Mouse (Mus musculus): ENCODE data around the gene Klk1b8. TPM values are rescaled to one million over a fixed set of nuclear protein-coding genes. Genes with fewer than 3 reads are reported as not detected.

Gene Klk1b8
- 1.4 and 1.7 TPM in 2 replicates for polyA plus RNA-seq (2015; fragmentation: Nextera tagmentation; extraction: Ambion mirVana)

DNA sequence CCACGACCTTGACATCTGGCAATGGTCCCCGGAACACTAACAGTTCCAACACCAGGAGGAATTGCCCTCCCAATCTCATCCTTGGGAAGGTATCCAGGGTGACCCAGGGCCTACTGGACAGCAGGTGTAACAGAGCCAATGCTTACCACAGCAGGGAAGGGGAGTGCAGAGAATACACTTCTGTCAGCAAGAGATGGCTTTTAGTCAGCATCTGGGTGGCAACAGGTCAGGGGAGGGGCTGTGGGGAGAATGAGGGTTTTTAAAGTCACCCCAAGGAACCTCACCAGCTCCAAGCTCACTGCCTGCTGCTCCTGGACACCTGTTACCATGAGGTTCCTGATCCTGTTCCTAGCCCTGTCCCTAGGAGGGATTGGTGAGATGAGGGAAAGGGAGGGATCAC is at the start of gene Klk1b8:
Gene Klk1b8 (plus strand): TSS at position 301 of the 400 bp plus-strand sequence.
- 69% methylated on average over 2 of the region's 2 CpGs for WGBS
- H3K9me3 ChIP-seq: no peaks in the 10 kb centered on the region
- H3K4me3 ChIP-seq (replicated peaks): no peak within 1 kb of the TSS
- H3K27me3 ChIP-seq (replicated peaks): no peaks in the 10 kb centered on the region
- no peak within 1 kb of the TSS for H3K27ac ChIP-seq
- no peak within 1 kb of the TSS for H3K9ac ChIP-seq
- H3K4me2 ChIP-seq: no peak within 1 kb of the TSS
- ATAC-seq (ENCODE audit: insufficient read depth, low FRiP score, low read depth): no peak
- H3K36me3 ChIP-seq: no peaks in the 10 kb centered on the region
- H3K4me1 ChIP-seq: no peaks in the 10 kb centered on the region

DNA sequence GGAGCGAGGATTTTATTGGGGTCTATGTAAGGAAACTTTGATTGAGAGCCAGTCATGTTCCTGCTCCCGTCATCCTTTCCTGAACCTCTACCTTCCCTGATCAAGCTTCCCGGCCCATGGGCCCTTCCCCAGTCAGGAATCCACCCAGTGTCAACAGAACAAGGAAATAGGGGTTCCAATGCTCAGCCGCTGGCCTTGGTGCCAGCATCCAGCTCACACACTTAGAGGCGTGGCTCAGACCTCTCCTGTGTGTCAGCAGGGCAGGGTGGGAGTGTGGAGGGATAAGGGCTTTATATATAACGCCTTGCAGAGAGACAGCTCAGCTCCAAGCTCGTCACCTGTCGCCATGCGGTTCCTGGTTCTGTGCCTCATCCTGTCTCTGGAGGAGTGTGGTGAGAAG is 35.6 kb upstream of the Klk1b8 start:
- Histone ChIP-seq H3K27me3 (replicated peaks) (no peaks in the 10 kb centered on the region), H3K27ac (no peak overlapping the region), H3K9ac (no peak overlapping the region), H3K4me1 (no peaks in the 10 kb centered on the region), H3K4me3 (replicated peaks) (no peak overlapping the region), H3K4me2 (no peak overlapping the region), H3K36me3 (no peaks in the 10 kb centered on the region), H3K9me3 (no peaks in the 10 kb centered on the region)
- 57% methylated on average over 9 of the region's 9 CpGs for WGBS
- ATAC-seq (ENCODE audit: insufficient read depth, low FRiP score, low read depth): peak; percentile 84

DNA sequence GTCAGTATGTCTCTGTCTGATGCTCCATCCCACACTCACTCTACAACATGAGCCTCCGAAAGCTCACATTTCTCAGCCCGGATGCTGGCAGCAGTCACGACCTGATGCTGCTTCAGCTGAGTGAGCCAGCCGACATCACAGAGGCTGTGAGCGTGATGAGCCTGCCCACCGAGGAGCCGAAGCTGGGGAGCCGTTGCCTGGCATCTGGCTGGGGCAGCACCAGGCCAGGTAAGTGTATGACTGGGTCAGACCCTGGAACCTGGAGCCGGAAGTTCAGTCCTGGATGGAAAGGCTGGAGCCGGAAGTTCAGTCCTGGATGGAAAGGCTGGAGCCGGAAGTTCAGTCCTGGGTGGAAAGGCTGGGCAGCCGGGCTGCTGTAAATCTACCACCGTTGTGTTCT is 32.0 kb upstream of the Klk1b8 start:
- Histone ChIP-seq H3K9me3 (no peaks in the 10 kb centered on the region), H3K4me2 (no peak overlapping the region), H3K27me3 (replicated peaks) (no peaks in the 10 kb centered on the region), H3K9ac (no peak overlapping the region), H3K4me1 (no peaks in the 10 kb centered on the region), H3K36me3 (no peaks in the 10 kb centered on the region), H3K27ac (no peak overlapping the region), H3K4me3 (replicated peaks) (no peak overlapping the region)
- ATAC-seq (ENCODE audit: insufficient read depth, low FRiP score, low read depth): no peak
- 82% methylated on average over 13 of the region's 13 CpGs for WGBS

DNA sequence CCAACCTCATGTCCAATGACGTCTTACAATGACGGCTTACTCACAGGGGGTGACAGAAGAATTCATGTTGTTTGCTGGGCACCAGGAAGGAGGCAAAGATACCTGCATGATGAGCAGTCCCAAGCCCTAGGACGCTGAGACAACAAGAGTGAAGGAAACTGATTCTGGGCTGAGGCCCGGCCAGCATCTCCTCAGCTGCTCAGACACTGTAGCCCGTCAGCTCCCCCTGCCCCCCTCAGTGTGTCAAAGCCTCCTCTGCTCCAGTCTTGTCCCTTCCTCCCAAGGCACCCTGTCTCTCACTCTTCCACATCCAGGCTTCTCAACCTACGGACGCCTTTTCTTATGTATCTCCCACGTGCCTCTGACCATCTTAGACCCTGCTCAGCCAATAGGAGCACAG is 31.6 kb upstream of the Klk1b8 start:
- H3K4me2 ChIP-seq: no peak overlapping the region
- no peaks in the 10 kb centered on the region for H3K27me3 ChIP-seq (replicated peaks)
- H3K36me3 ChIP-seq: no peaks in the 10 kb centered on the region
- no peak overlapping the region for H3K4me3 ChIP-seq (replicated peaks)
- H3K9me3 ChIP-seq: no peaks in the 10 kb centered on the region
- 64% methylated on average over 8 of the region's 8 CpGs for WGBS
- no peak overlapping the region for H3K27ac ChIP-seq
- H3K4me1 ChIP-seq: no peaks in the 10 kb centered on the region
- no peak overlapping the region for H3K9ac ChIP-seq
- ATAC-seq (ENCODE audit: insufficient read depth, low FRiP score, low read depth): no peak

DNA sequence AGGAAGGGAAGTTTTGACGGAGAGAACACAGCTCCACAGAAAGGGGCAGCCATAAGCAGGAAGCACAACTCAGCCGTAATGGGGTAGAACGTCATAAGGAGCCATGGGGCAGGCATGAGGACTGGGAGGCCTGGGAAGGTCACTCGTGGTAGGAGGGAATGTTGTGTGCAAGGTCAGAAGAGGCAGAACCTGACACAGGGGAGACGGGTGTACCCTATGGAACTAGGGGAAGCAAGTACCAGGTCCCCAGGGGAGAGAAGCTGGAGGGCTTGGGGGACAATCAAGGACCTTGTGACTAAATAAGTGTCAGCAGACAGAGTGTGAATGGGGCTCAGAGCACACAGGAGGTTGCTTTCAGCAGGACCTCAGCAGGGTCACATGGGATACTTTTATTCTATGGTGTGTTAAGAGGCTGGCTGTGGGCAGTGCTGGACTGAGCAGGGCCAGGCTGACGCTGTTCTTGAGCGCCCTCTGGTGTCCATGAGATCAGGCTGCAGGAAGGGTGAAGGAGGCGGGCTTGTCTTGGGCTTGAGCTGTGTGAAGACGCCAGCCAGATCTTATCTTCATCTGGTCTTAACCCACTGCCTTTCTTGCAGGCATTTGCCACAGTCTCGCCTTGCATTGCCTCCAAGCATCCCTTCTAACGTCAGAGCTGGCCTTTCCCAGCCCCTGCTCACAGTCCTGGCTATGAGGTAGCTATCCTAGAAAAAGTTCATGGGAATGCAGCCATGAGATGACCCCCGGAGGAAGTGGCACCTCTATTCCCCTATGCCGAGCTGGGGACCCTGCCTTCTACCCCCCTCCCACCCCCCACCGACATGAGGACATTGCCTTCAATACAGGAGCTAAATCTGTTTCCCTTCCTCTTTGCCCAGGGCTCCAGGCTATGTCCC is 30.7 kb upstream of the Klk1b8 start:
- no peaks in the 10 kb centered on the region for H3K4me1 ChIP-seq
- H3K27me3 ChIP-seq (replicated peaks): no peaks in the 10 kb centered on the region
- H3K4me2 ChIP-seq: no peak overlapping the region
- H3K9me3 ChIP-seq: no peaks in the 10 kb centered on the region
- peak; percentile 80 for ATAC-seq (ENCODE audit: insufficient read depth, low FRiP score, low read depth)
- H3K27ac ChIP-seq: no peak overlapping the region
- WGBS: 27% methylated on average over 14 of the region's 14 CpGs
- no peak overlapping the region for H3K9ac ChIP-seq
- no peaks in the 10 kb centered on the region for H3K36me3 ChIP-seq
- H3K4me3 ChIP-seq (replicated peaks): no peak overlapping the region

DNA sequence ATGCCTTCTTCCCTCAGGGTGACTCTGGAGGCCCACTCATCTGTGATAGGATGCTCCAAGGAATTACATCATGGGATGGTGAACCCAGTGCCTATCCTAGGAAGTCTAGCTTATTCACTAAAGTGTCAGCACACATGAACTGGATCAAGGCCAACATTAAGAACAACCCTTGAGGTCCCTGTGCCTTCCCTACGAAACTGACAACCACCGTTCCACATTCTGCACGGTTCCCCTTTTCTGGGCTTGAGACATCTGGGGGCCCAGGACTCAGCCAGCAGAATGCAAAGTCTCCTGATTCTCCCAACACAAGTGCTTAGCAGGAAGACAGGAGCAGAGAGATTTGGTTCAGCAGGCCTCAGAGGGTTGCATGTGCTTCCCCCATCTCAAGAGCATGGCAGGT is 29.9 kb upstream of the Klk1b8 start:
- no peak overlapping the region for H3K4me3 ChIP-seq (replicated peaks)
- no peak overlapping the region for H3K9ac ChIP-seq
- no peak for ATAC-seq (ENCODE audit: insufficient read depth, low FRiP score, low read depth)
- H3K4me1 ChIP-seq: no peaks in the 10 kb centered on the region
- no peaks in the 10 kb centered on the region for H3K36me3 ChIP-seq
- H3K9me3 ChIP-seq: no peaks in the 10 kb centered on the region
- no peak overlapping the region for H3K27ac ChIP-seq
- 80% methylated on average over 3 of the region's 3 CpGs for WGBS
- H3K4me2 ChIP-seq: no peak overlapping the region
- no peaks in the 10 kb centered on the region for H3K27me3 ChIP-seq (replicated peaks)

DNA sequence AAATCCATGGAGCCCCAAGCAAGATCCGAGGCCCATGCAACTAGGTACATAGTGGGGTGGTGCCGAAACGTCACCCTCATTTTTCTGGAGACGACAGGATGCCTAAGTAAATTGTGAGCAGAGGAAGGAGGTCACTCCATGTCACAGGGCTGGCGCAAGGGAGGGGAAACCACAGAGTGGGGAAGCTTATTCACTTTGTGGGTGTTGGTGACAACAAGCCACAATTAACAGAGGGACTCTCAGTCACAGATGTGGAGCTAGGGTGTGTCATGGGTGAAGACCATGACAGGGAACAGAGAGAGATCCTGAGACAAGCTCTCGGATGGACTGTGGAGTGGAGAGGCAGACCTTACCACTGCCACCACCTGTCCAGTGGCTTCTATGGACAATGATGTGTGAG is 29.4 kb upstream of the Klk1b8 start:
- no peaks in the 10 kb centered on the region for H3K4me1 ChIP-seq
- H3K9me3 ChIP-seq: no peaks in the 10 kb centered on the region
- H3K27ac ChIP-seq: no peak overlapping the region
- H3K4me3 ChIP-seq (replicated peaks): no peak overlapping the region
- no peaks in the 10 kb centered on the region for H3K36me3 ChIP-seq
- H3K9ac ChIP-seq: no peak overlapping the region
- 65% methylated on average over 6 of the region's 6 CpGs for WGBS
- no peaks in the 10 kb centered on the region for H3K27me3 ChIP-seq (replicated peaks)
- ATAC-seq (ENCODE audit: insufficient read depth, low FRiP score, low read depth): no peak
- H3K4me2 ChIP-seq: no peak overlapping the region

DNA sequence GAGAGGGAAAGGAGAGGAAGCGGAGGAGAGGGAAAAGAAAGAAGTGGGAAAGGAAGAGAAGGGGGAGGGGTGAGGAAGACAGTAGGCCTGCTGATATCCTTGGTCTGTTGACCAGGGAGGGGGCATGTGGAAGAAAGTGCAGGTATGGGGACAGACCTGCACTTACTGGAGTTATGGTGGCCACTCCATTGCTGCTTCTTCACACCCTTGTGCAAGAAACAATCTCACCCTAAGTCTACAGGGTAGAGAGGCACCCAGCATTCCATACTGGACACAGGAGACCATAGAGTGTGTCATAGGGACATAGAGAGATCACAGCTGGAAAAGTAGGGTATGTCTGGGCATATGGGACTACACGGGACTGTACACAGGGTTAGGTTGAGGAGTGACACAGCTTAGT is 28.5 kb upstream of the Klk1b8 start:
- H3K4me3 ChIP-seq (replicated peaks): no peak overlapping the region
- H3K27ac ChIP-seq: no peak overlapping the region
- H3K27me3 ChIP-seq (replicated peaks): no peaks in the 10 kb centered on the region
- H3K9me3 ChIP-seq: no peaks in the 10 kb centered on the region
- ATAC-seq (ENCODE audit: insufficient read depth, low FRiP score, low read depth): no peak
- H3K9ac ChIP-seq: no peak overlapping the region
- H3K36me3 ChIP-seq: no peaks in the 10 kb centered on the region
- WGBS: 75% methylated on average over 2 of the region's 2 CpGs
- no peaks in the 10 kb centered on the region for H3K4me1 ChIP-seq
- no peak overlapping the region for H3K4me2 ChIP-seq

DNA sequence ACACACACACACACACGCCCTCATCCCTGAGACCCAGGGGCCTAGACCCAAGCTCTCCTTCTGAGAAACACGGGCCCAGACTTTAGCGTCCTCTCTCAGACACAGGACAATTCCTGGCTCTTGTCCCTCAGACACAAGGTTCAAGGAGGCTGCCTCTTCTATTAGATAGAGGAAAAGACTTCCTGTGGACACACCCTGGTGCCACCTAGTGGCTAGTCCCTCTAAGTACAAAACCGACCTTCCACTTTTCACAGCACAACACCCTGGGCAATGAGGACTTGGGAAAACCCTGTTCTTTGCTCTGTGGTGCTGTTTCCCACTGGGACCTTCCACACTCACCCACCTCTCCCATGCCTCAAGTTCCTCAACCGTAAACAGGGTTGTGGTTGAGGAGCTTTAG is 24.5 kb upstream of the Klk1b8 start:
- Histone ChIP-seq H3K36me3 (no peaks in the 10 kb centered on the region), H3K27ac (no peak overlapping the region), H3K9me3 (no peaks in the 10 kb centered on the region), H3K4me3 (replicated peaks) (no peak overlapping the region), H3K4me1 (no peaks in the 10 kb centered on the region), H3K4me2 (no peak overlapping the region), H3K27me3 (replicated peaks) (no peaks in the 10 kb centered on the region), H3K9ac (no peak overlapping the region)
- 61% methylated on average over 5 of the region's 5 CpGs for WGBS
- no peak for ATAC-seq (ENCODE audit: insufficient read depth, low FRiP score, low read depth)

DNA sequence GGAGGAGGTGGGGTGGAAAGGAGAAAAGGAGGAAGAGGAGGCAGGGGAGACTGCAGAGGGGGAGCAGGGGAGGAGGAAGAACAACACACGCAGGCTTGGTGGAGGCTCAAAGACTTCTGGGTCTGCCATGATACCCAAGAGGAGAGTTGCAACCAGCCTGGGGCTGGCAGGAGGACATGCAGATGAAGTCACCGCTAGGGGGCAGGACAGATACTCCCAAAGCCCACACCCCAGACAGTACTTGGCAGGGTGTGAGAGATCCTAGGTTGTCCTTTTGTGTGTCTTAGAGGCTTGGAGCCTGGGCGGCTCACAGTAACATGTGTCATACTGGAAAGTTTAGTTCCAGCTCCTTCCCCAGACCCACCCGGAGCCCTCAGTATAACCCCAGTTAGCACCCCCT is 21.9 kb upstream of the Klk1b8 start:
- peak; percentile 65; the same call in 1 of the 2 replicates for ATAC-seq (ENCODE audit: insufficient read depth, low FRiP score, low read depth)

DNA sequence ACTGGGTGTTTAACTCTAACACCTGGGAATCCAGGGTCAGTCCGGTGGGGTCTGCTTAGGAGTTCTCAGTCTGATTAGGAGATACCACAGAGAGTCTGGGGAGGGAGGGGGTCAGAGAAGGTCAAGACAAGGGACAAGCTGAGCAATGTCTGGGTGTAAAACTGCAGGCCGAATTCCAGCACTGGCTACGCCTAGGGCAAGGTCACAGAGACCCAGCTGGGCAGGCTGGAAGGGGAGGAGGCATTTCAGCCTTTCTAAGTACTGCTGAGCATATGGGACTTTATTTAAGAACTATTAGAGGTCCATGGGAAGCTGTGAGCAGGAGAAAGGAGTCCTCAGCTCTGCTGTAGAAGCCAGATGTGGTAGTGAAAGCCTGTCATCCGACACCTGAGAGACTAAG is 18.1 kb upstream of the Klk1b8 start:
- WGBS: 42% methylated on average over 4 of the region's 4 CpGs
- no peak for ATAC-seq (ENCODE audit: insufficient read depth, low FRiP score, low read depth)
- Histone ChIP-seq H3K9me3 (no peaks in the 10 kb centered on the region), H3K4me1 (no peaks in the 10 kb centered on the region), H3K4me2 (no peak overlapping the region), H3K27ac (no peak overlapping the region), H3K4me3 (replicated peaks) (no peak overlapping the region), H3K36me3 (no peaks in the 10 kb centered on the region), H3K27me3 (replicated peaks) (no peaks in the 10 kb centered on the region), H3K9ac (no peak overlapping the region)

More for the DNA sequence above, 21.9 kb upstream of the Klk1b8 start:
- no peak overlapping the region for H3K4me2 ChIP-seq
- no peak overlapping the region for H3K27ac ChIP-seq
- WGBS: 42% methylated on average over 4 of the region's 4 CpGs
- H3K4me3 ChIP-seq (replicated peaks): no peak overlapping the region
- H3K36me3 ChIP-seq: no peaks in the 10 kb centered on the region
- no peaks in the 10 kb centered on the region for H3K9me3 ChIP-seq
- H3K27me3 ChIP-seq (replicated peaks): no peaks in the 10 kb centered on the region
- H3K4me1 ChIP-seq: no peaks in the 10 kb centered on the region
- H3K9ac ChIP-seq: no peak overlapping the region

DNA sequence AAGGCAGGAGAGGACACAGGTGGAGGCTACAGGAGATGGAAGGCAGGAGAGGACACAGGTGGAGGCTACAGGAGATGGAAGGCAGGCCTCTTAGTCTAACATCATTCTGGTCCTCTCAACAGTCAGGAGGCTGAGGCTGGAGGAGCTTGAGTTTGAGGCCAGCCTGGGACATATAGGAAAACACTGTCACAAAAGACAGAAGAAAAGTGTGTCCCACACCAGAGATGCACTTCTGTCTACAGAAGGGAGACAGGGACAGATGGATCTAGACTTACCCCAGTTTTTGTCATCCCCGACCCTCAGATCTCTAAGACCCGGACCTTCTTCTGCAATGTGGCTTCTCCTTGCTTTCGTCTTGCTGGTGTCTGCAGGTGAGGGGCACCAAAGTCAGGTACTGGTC is 17.0 kb upstream of the Klk1b8 start, which contains the start of gene Klk15:
Gene Klk15 (plus strand): TSS at position 301 of the 400 bp plus-strand sequence.
- WGBS: 84% methylated on average over 3 of the region's 3 CpGs
- ATAC-seq (ENCODE audit: insufficient read depth, low FRiP score, low read depth): no peak
- no peak within 1 kb of the TSS for H3K27ac ChIP-seq

More for the DNA sequence above, 17.0 kb upstream of the Klk1b8 start, which contains the start of gene Klk15:
- Histone ChIP-seq H3K27me3 (replicated peaks) (no peaks in the 10 kb centered on the region), H3K4me1 (no peaks in the 10 kb centered on the region), H3K9ac (no peak within 1 kb of the TSS), H3K4me3 (replicated peaks) (no peak within 1 kb of the TSS), H3K36me3 (no peaks in the 10 kb centered on the region), H3K4me2 (no peak within 1 kb of the TSS), H3K9me3 (no peaks in the 10 kb centered on the region)
